Mouse (Mus musculus) cerebellum, adult 9-10 months (tissue): ENCODE measurements around the gene Csmd2.
"Not testable (repeated sequence)": the region's sequence is repeated elsewhere in the genome, so short reads cannot be mapped to it uniquely, and the experiment has no call there.

ENCODE experiments used
- DNase-seq: peaks from one replicate; pipeline ENCODE4 v3.0.0; 2022

The Csmd2 gene

GRCm38 (mm10) chr4:128048716-128049115 lies 61.1 kb downstream of the Csmd2 start:
- no peak for DNase-seq

GRCm38 (mm10) chr4:128052701-128053100 lies 65.0 kb downstream of the Csmd2 start:
- DNase-seq: no peak

- not testable (repeated sequence) for DNase-seq
These were observed 73.6 kb downstream of the Csmd2 start for GRCm38 (mm10) chr4:128061274-128061673.

- no peak for DNase-seq
These were observed 79.5 kb downstream of the Csmd2 start for GRCm38 (mm10) chr4:128067189-128067588.

- no peak for DNase-seq
These were observed 96.8 kb downstream of the Csmd2 start for GRCm38 (mm10) chr4:128084466-128084865.

- no peak for DNase-seq
These were observed 97.4 kb downstream of the Csmd2 start for GRCm38 (mm10) chr4:128085096-128085495.

GRCm38 (mm10) chr4:128087147-128087606 lies 99.5 kb downstream of the Csmd2 start:
- no peak for DNase-seq

- DNase-seq: no peak
These were observed 100.0 kb downstream of the Csmd2 start for GRCm38 (mm10) chr4:128087704-128088103.

GRCm38 (mm10) chr4:128088264-128088663 lies 100.6 kb downstream of the Csmd2 start:
- DNase-seq: no peak

- DNase-seq: no peak
These were observed 104.3 kb downstream of the Csmd2 start for GRCm38 (mm10) chr4:128091938-128092337.

- no peak for DNase-seq
These were observed 111.9 kb downstream of the Csmd2 start for GRCm38 (mm10) chr4:128099515-128099914.

- DNase-seq: no peak
These were observed 112.9 kb downstream of the Csmd2 start for GRCm38 (mm10) chr4:128100541-128100940.

- DNase-seq: no peak
These were observed 128.7 kb downstream of the Csmd2 start for GRCm38 (mm10) chr4:128116331-128116730.

GRCm38 (mm10) chr4:128123281-128123680 lies 135.6 kb downstream of the Csmd2 start:
- DNase-seq: no peak

GRCm38 (mm10) chr4:128124738-128125137 lies 137.1 kb downstream of the Csmd2 start:
- no peak for DNase-seq

- no peak for DNase-seq
These were observed 140.9 kb downstream of the Csmd2 start for GRCm38 (mm10) chr4:128128546-128128945.

GRCm38 (mm10) chr4:128130611-128131142 lies 143.0 kb downstream of the Csmd2 start:
- no peak for DNase-seq

GRCm38 (mm10) chr4:128131666-128132065 lies 144.0 kb downstream of the Csmd2 start:
- DNase-seq: no peak

GRCm38 (mm10) chr4:128132876-128133646 lies 145.4 kb downstream of the Csmd2 start:
- DNase-seq: peak; percentile 31

GRCm38 (mm10) chr4:128134348-128134994 lies 146.8 kb downstream of the Csmd2 start:
- DNase-seq: no peak

- DNase-seq: no peak
These were observed 147.5 kb downstream of the Csmd2 start for GRCm38 (mm10) chr4:128135014-128135622.

GRCm38 (mm10) chr4:128139991-128140390 lies 152.3 kb downstream of the Csmd2 start:
- DNase-seq: no peak
